7 mouse cellular contexts compared by ENCODE assay signal in genomic region chr7:70357516-70358019, GRCm38 (mm10). TPM values are rescaled to one million over a fixed set of nuclear protein-coding genes. Genes with fewer than 3 reads are reported as not detected.
DNase-seq lines count a peak whose midpoint lies in the region; ATAC-seq and TF ChIP-seq lines count a peak whose summit lies in the region.

No protein-coding gene starts in this region.

- no peak for DNase-seq in lung, postnatal 25 days (ENCODE audit: low spot score)
- peak; percentile 28 for DNase-seq in forebrain, embryonic 10.5 days (ENCODE audit: extremely low spot score, low spot score)
- no peak for DNase-seq in layer of hippocampus, adult 9-11 months
- no peak for DNase-seq in adrenal gland, adult 8-10 months

- H3K27me3 ChIP-seq in lung, embryonic 16.5 days (ENCODE audit: control insufficient read depth, insufficient read depth, low read depth, low read length) = no peaks in the 10 kb centered on the region
- peaks cover 87% of the 10 kb centered on the region for H3K27me3 ChIP-seq in forebrain, embryonic 10.5 days (ENCODE audit: poor library complexity, severe bottlenecking)
- H3K27me3 ChIP-seq in intestine, postnatal 0 days (replicated peaks; ENCODE audit: control insufficient read depth, insufficient read depth, low read length) = no peaks in the 10 kb centered on the region
- H3K27me3 ChIP-seq in neural tube, embryonic 14.5 days (ENCODE audit: control insufficient read depth, insufficient read depth, low read length) = no peaks in the 10 kb centered on the region

- no peaks in the 10 kb centered on the region for H3K9me3 ChIP-seq in lung, embryonic 16.5 days (ENCODE audit: control insufficient read depth, low read length)
- H3K9me3 ChIP-seq in forebrain, embryonic 10.5 days = no peaks in the 10 kb centered on the region
- H3K9me3 ChIP-seq in intestine, postnatal 0 days (ENCODE audit: control insufficient read depth) = no peaks in the 10 kb centered on the region
- H3K9me3 ChIP-seq in neural tube, embryonic 14.5 days (ENCODE audit: control insufficient read depth, low read length) = no peaks in the 10 kb centered on the region

- peak overlapping the region; percentile 83 for H3K9ac ChIP-seq in lung, embryonic 16.5 days (ENCODE audit: low read length)
- H3K9ac ChIP-seq in intestine, postnatal 0 days (ENCODE audit: low read depth, low read length) = peak overlapping the region; percentile 87
- H3K9ac ChIP-seq in neural tube, embryonic 14.5 days (replicated peaks; ENCODE audit: low read depth, low read length) = peak overlapping the region; percentile 94

- peak overlapping the region; percentile 89 for H3K4me3 ChIP-seq in lung, embryonic 16.5 days (ENCODE audit: low read length)
- H3K4me3 ChIP-seq in forebrain, embryonic 10.5 days = peak overlapping the region; percentile 84
- peak overlapping the region; percentile 81 for H3K4me3 ChIP-seq in intestine, postnatal 0 days (ENCODE audit: low read depth, low read length)
- H3K4me3 ChIP-seq in neural tube, embryonic 14.5 days (ENCODE audit: low read depth, low read length) = peak overlapping the region; percentile 86

- H3K4me1 ChIP-seq in lung, embryonic 16.5 days (replicated peaks; ENCODE audit: control insufficient read depth, insufficient read depth, low read length) = peaks cover 13% of the 10 kb centered on the region; the same call in 1 of the 2 replicates
- H3K4me1 ChIP-seq in forebrain, embryonic 10.5 days = peaks cover 81% of the 10 kb centered on the region
- H3K4me1 ChIP-seq in intestine, postnatal 0 days (replicated peaks; ENCODE audit: control insufficient read depth, insufficient read depth, low read length) = 0 out of 2 replicates have a peak, but pooled peaks cover 5% of the 10 kb centered on the region
- H3K4me1 ChIP-seq in neural tube, embryonic 14.5 days (ENCODE audit: control insufficient read depth, insufficient read depth, low read length) = peaks cover 5% of the 10 kb centered on the region

- H3K36me3 ChIP-seq in lung, embryonic 16.5 days (ENCODE audit: control insufficient read depth, insufficient read depth, low read length) = peaks cover 14% of the 10 kb centered on the region; the same call in 1 of the 2 replicates
- H3K36me3 ChIP-seq in forebrain, embryonic 10.5 days (replicated peaks) = peaks cover 64% of the 10 kb centered on the region
- H3K36me3 ChIP-seq in intestine, postnatal 0 days (ENCODE audit: control insufficient read depth, insufficient read depth) = no peaks in the 10 kb centered on the region
- H3K36me3 ChIP-seq in neural tube, embryonic 14.5 days (ENCODE audit: control insufficient read depth, insufficient read depth, low read length) = peaks cover 5% of the 10 kb centered on the region; the same call in 1 of the 2 replicates

- 3% methylated on average over 17 of the region's 17 CpGs for WGBS in lung, embryonic 16.5 days
- 3% methylated on average over 17 of the region's 17 CpGs for WGBS in forebrain, embryonic 10.5 days
- WGBS in intestine, postnatal 0 days = 45% methylated on average over 17 of the region's 17 CpGs
- WGBS in neural tube, embryonic 14.5 days = 2% methylated on average over 17 of the region's 17 CpGs

- TF ChIP-seq CTCF in intestine, postnatal 0 days (IDR thresholded peaks at IDR 0.05; ENCODE audit: low read depth) = no peak

- no peak for ATAC-seq in lung, embryonic 16.5 days (ENCODE audit: low read depth)
- ATAC-seq in intestine, postnatal 0 days = no peak
- no peak for ATAC-seq in neural tube, embryonic 14.5 days (ENCODE audit: low read depth)

- peak overlapping the region; percentile 100 for H3K27ac ChIP-seq in lung, embryonic 16.5 days (ENCODE audit: low read length)
- H3K27ac ChIP-seq in forebrain, embryonic 10.5 days = peak overlapping the region; percentile 98
- H3K27ac ChIP-seq in intestine, postnatal 0 days (ENCODE audit: low read depth, low read length) = peak overlapping the region; percentile 41; the same call in 1 of the 2 replicates
- peak overlapping the region; percentile 97 for H3K27ac ChIP-seq in neural tube, embryonic 14.5 days (ENCODE audit: low read depth, low read length)

- peak overlapping the region; percentile 72 for H3K4me2 ChIP-seq in lung, embryonic 16.5 days (ENCODE audit: low read depth, low read length)
- H3K4me2 ChIP-seq in intestine, postnatal 0 days (replicated peaks; ENCODE audit: low read depth) = peak overlapping the region; percentile 100
- H3K4me2 ChIP-seq in neural tube, embryonic 14.5 days (ENCODE audit: low read depth, low read length) = peak overlapping the region; percentile 89

RNA-seq across cellular contexts. Expression of gene Nr2f2, which starts 9.0 kb away (rescaled TPM):
- 83.5 and 95.7 TPM in 2 replicates for polyA plus RNA-seq in lung, embryonic 16.5 days (2015; fragmentation: Nextera tagmentation; extraction: Ambion mirVana)
- 82.3 and 82.7 TPM in 2 replicates for polyA plus RNA-seq in forebrain, embryonic 10.5 days (2016; fragmentation: Nextera tagmentation; extraction: Ambion mirVana)
- 17.9 and 19.1 TPM in 2 replicates for polyA plus RNA-seq in intestine, postnatal 0 days (2015; fragmentation: Nextera tagmentation; extraction: Ambion mirVana)
- 72.9 and 89.2 TPM in 2 replicates for polyA plus RNA-seq in neural tube, embryonic 14.5 days (2014; fragmentation: Nextera tagmentation; extraction: Ambion mirVana)
- total RNA-seq in adrenal gland, adult 8-10 months (2022) = 100 to 1,000 TPM; 108 to 141 (median 120) TPM

Comparison
In these comparisons a context has a peak if more than half of its experiments do, and no peak if none do; other contexts are left out.
1. H3K27ac ChIP-seq: peak in every context shown above with its lines; median percentile 100 in lung, embryonic 16.5 days; 98 in forebrain, embryonic 10.5 days; 97 in neural tube, embryonic 14.5 days; 41 in intestine, postnatal 0 days.